Mouse (Mus musculus) limb, embryonic 14.5 days (tissue): ENCODE results near the gene Yod1. TPM values are rescaled to one million over a fixed set of nuclear protein-coding genes. Genes with fewer than 3 reads are reported as not detected.

Experiments
- ATAC-seq: fragments of 200-750 bp; cut with Nextera tagmentation; 2 replicates; pipeline ENCODE4 v1.8.0; 2017; ENCODE audit warnings: low read depth, moderate number of reproducible peaks, moderate TSS enrichment; ENCODE audit not compliant: low FRiP score
- DNase-seq: peaks from one replicate; pipeline ENCODE4 v3.0.0-alpha.2; 2015; ENCODE audit warnings: low spot score
- H3K27ac ChIP-seq: fragments of 300-500 bp; sonication (generic); replicated peaks from 2 replicates; pipeline ENCODE4 v1.5.1; 2014; ENCODE audit warnings: low read depth, mild to moderate bottlenecking, low read length, moderate library complexity, mixed read lengths
- H3K27me3 ChIP-seq: fragments of 300-500 bp; sonication (generic); 2 replicates; pipeline ENCODE4 v1.6.1; 2014; ENCODE audit warnings: low read length, mixed read lengths; ENCODE audit not compliant: control insufficient read depth, insufficient read depth
- H3K36me3 ChIP-seq: fragments of 300-500 bp; sonication (generic); 2 replicates; pipeline ENCODE4 v1.6.1; 2014; ENCODE audit warnings: mild to moderate bottlenecking, low read length, moderate library complexity, mixed read lengths; ENCODE audit not compliant: control insufficient read depth, insufficient read depth
- H3K4me1 ChIP-seq: fragments of 300-500 bp; sonication (generic); 2 replicates; pipeline ENCODE4 v1.6.1; 2014; ENCODE audit warnings: antibody characterized with exemption, low read length, mixed read lengths; ENCODE audit not compliant: control insufficient read depth, insufficient read depth
- H3K4me2 ChIP-seq: fragments of 300-500 bp; sonication (generic); replicated peaks from 2 replicates; pipeline ENCODE4 v1.6.1; 2014; ENCODE audit warnings: low read depth, mild to moderate bottlenecking, low read length, moderate library complexity; ENCODE audit not compliant: severe bottlenecking
- H3K4me3 ChIP-seq: fragments of 300-500 bp; sonication (generic); replicated peaks from 2 replicates; pipeline ENCODE4 v1.5.1; 2014; ENCODE audit warnings: low read length
- H3K9ac ChIP-seq: fragments of 300-500 bp; sonication (generic); 2 replicates; pipeline ENCODE4 v1.6.1; 2014; ENCODE audit warnings: mild to moderate bottlenecking, low read depth, low read length, moderate library complexity; ENCODE audit not compliant: severe bottlenecking
- H3K9me3 ChIP-seq: fragments of 300-500 bp; sonication (generic); 2 replicates; pipeline ENCODE4 v1.6.1; 2016; ENCODE audit warnings: low read length; ENCODE audit not compliant: control insufficient read depth
- POLR2A ChIP-seq: fragments of 200-500 bp; IDR thresholded peaks from 2 replicates; pipeline ENCODE4 v1.8.0; 2012; ENCODE audit warnings: inconsistent platforms, mild to moderate bottlenecking, moderate library complexity, borderline replicate concordance; ENCODE audit not compliant: insufficient read depth, insufficient read length; ENCODE audit errors: extremely low read depth
- whole genome bisulfite sequencing: fragments of 180-500 bp; shearing (Covaris S2); extraction: QIAGEN DNeasy Blood & Tissue Kit; methylation state at CpG from one replicate; pipeline ENCODE4 v1.1.7; 2014; 5-methylcytosine and 5-hydroxymethylcytosine counted together
- polyA plus RNA-seq, 2 experiments: library from polyadenylated mRNA; depleted of rRNA in 1 of 2; stranded (reverse) in 1 of 2; unstranded in 1 of 2; fragments of >200 nt; fragmentation: Nextera tagmentation in 1 of 2; extraction: Ambion mirVana in 1 of 2; gene quantifications; 2 replicates each; pipeline versions ENCODE4 v1.2.1 to v1.2.3; 2012 to 2014

Gene Yod1
- polyA plus RNA-seq, 2 experiments: 2.9 to 7.2 TPM

DNA sequence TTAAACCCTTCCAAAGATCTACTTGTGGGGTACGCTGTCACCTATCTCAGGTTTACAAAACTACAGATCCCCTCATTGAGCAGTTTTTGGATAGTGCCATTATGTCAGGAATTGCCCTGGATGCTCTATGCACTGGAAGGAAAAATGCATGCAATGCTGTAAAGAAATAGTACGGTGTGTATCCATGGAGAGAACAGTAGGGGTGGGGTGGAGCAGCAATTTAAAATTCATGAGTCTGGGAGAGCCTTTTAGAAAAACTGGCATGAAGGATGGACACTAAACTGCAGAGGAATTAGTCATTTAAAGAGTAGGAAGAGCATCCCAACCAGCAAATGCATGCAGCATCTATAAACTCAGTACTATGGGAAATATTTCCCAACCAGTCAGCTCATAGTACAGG lies 9.3 kb downstream of the Yod1 start:
- 91% methylated on average over 2 of the region's 2 CpGs for WGBS

DNA sequence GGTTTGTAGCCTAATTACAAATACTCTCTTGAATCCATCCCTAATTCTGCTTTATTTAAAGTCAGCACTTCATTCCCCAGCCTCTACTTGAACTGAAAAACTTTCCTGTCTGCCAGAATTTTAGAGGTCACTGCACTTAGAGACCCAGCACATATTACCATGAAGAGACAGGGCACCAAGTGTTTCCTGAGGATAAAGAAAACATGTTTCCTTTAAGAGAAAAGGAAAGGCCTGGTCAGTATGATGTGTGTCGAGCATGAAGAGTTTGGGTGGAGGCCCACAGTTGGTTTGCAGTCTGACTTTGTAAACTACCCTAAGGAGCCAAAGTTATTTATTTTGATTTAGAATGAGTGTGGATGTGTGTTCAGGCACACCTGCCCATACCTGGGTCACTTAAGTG lies 10.9 kb downstream of the Yod1 start:
- ATAC-seq: no peak
- H3K9me3 ChIP-seq: no peaks in the 10 kb centered on the region
- no peak overlapping the region for H3K9ac ChIP-seq
- no peaks in the 10 kb centered on the region; the same call in 1 of the 2 replicates for H3K4me1 ChIP-seq
- H3K27me3 ChIP-seq: no peaks in the 10 kb centered on the region
- no peak for DNase-seq
- 78% methylated on average over 1 of the region's 1 CpGs for WGBS
- H3K27ac ChIP-seq: no peak overlapping the region
- no peak overlapping the region for H3K4me3 ChIP-seq
- TF ChIP-seq POLR2A: no peak
- H3K4me2 ChIP-seq: no peak overlapping the region
- H3K36me3 ChIP-seq: peaks cover 5% of the 10 kb centered on the region; the same call in 1 of the 2 replicates

More for the DNA sequence above, 9.3 kb downstream of the Yod1 start:
- Histone ChIP-seq H3K36me3 (peaks cover 5% of the 10 kb centered on the region; the same call in 1 of the 2 replicates), H3K9me3 (no peaks in the 10 kb centered on the region), H3K4me3 (no peak overlapping the region), H3K27ac (no peak overlapping the region), H3K4me1 (no peaks in the 10 kb centered on the region), H3K4me2 (no peak overlapping the region), H3K9ac (no peak overlapping the region), H3K27me3 (no peaks in the 10 kb centered on the region)
- no peak for TF ChIP-seq POLR2A
- ATAC-seq: no peak
- no peak for DNase-seq

DNA sequence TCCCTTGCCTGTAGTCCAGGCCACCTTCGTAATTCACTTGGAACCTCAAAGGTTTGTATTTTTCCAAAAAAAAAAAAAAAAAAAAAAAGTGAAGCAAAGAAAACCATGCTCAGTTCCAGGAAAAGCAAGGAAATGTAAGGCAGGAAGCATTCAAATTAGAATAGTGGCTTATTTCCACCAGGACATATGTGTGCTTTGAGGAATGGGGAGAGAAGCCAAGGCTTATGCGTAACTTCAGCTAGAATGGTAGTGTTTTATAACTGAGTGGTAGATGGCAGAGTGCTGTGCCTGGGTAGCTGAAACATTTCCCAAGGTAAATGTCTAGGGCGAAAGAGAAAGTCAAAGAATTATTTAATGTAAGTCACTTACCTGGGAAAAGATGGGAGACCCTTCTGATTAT lies 11.6 kb downstream of the Yod1 start:
- no peaks in the 10 kb centered on the region; the same call in 1 of the 2 replicates for H3K4me1 ChIP-seq
- DNase-seq (no peak), ATAC-seq (no peak)
- H3K27me3 ChIP-seq: no peaks in the 10 kb centered on the region
- H3K9ac ChIP-seq: no peak overlapping the region
- no peak for TF ChIP-seq POLR2A
- 88% methylated on average over 3 of the region's 3 CpGs for WGBS
- H3K36me3 ChIP-seq: 0 out of 2 replicates have a peak, but pooled peaks cover 2% of the 10 kb centered on the region
- H3K9me3 ChIP-seq: no peaks in the 10 kb centered on the region
- no peak overlapping the region for H3K4me2 ChIP-seq
- H3K4me3 ChIP-seq: no peak overlapping the region
- H3K27ac ChIP-seq: no peak overlapping the region

DNA sequence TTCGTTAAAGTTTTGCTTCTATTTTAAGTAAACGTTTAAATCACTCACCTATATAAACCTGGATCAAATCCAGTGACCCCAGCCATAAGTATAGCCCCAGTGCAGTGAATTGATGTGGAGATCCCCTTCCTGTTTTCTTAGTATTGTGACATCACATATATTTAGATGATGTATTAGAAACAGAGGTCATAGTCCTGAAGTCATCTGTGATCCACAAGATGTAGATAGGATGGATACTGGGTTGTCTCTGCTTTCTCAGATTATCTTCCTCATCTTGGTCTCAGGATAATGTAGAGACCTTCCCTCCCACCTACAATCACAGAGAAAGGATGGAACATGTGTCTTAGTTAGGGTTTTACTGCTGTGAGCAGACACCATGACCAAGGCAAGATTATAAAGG lies 12.0 kb downstream of the Yod1 start, which contains the start of gene Pfkfb2:
Gene Pfkfb2 (minus strand): TSS at position 101 of the 400 bp plus-strand sequence.
- Histone ChIP-seq H3K9ac (no peak within 1 kb of the TSS), H3K36me3 (0 out of 2 replicates have a peak, but pooled peaks cover 2% of the 10 kb centered on the region), H3K4me2 (no peak within 1 kb of the TSS), H3K4me3 (no peak within 1 kb of the TSS), H3K9me3 (no peaks in the 10 kb centered on the region), H3K4me1 (no peaks in the 10 kb centered on the region; the same call in 1 of the 2 replicates), H3K27ac (no peak within 1 kb of the TSS), H3K27me3 (no peaks in the 10 kb centered on the region)
- TF ChIP-seq POLR2A: no peak
- 83% methylated on average over 2 of the region's 2 CpGs for WGBS
- ATAC-seq: no peak
- DNase-seq: no peak

DNA sequence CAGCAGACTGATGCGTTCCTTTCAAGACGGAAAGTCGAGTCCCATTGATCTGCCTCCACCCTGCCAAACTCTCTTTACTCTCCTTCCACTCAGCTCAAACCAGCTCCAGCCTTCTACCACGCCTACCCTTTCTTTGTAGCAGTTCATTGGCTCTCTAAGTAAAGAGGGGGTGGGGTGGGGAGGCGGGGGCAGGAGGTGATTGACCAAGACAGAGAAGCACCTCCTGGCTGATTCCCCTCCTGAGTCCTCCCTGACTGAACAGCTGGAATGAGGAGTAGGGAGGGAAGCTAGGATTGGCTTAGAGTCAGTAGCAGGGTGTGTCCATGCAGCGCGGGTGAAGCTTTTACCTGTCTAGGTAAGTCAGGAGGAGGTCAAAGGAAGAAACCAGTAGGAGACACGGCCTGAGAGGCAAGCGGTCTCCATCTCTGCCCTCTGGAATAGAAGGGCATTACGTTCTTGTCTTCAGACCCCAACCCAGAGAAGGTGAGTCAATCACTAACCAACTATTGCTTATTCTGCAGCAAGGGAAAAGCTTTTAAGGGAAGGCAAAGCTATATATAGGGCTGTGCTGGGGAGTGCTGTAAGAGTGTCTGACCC lies 14.7 kb downstream of the Yod1 start, which contains the start of gene AA986860:
Gene AA986860 (plus strand): TSS at position 236 of the 597 bp plus-strand sequence.
- Histone ChIP-seq H3K4me1 (no peaks in the 10 kb centered on the region; the same call in 1 of the 2 replicates), H3K36me3 (no peaks in the 10 kb centered on the region), H3K27me3 (no peaks in the 10 kb centered on the region), H3K4me2 (peak within 1 kb of the TSS; percentile 15; the same call in 1 of the 2 replicates), H3K9me3 (no peaks in the 10 kb centered on the region), H3K9ac (no peak within 1 kb of the TSS; the same call in 1 of the 2 replicates), H3K27ac (no peak within 1 kb of the TSS), H3K4me3 (no peak within 1 kb of the TSS)
- no peak for TF ChIP-seq POLR2A
- DNase-seq (peak; percentile 27), ATAC-seq (peak; percentile 65)
- WGBS: 3% methylated on average over 10 of the region's 10 CpGs
